Mouse (Mus musculus) midbrain, embryonic 12.5 days (tissue): ENCODE data around the gene Tpsab1. TPM values are rescaled to one million over a fixed set of nuclear protein-coding genes. Genes with fewer than 3 reads are reported as not detected.

ENCODE experiments used
- ATAC-seq: fragments of 200-750 bp; cut with Nextera tagmentation; 2 replicates; pipeline ENCODE4 v1.8.0; 2017; ENCODE audit warnings: low read depth, moderate TSS enrichment, moderate library complexity; ENCODE audit not compliant: low FRiP score
- H3K27ac ChIP-seq: fragments of 300-500 bp; sonication (generic); replicated peaks from 2 replicates; pipeline ENCODE4 v1.5.1; 2016; ENCODE audit warnings: mild to moderate bottlenecking
- H3K27me3 ChIP-seq: fragments of 300-500 bp; sonication (generic); 2 replicates; pipeline ENCODE4 v1.6.1; 2016; ENCODE audit warnings: mild to moderate bottlenecking
- H3K36me3 ChIP-seq: fragments of 300-500 bp; sonication (generic); 2 replicates; pipeline ENCODE4 v1.6.1; 2016
- H3K4me1 ChIP-seq: fragments of 300-500 bp; sonication (generic); 2 replicates; pipeline ENCODE4 v1.6.1; 2016
- H3K4me2 ChIP-seq: fragments of 300-500 bp; sonication (generic); replicated peaks from 2 replicates; pipeline ENCODE4 v1.6.1; 2016; ENCODE audit warnings: mild to moderate bottlenecking, moderate library complexity
- H3K4me3 ChIP-seq: fragments of 300-500 bp; sonication (generic); 2 replicates; pipeline ENCODE4 v1.5.1; 2016; ENCODE audit warnings: mild to moderate bottlenecking
- H3K9ac ChIP-seq: fragments of 300-500 bp; sonication (generic); replicated peaks from 2 replicates; pipeline ENCODE4 v1.6.1; 2016; ENCODE audit warnings: mild to moderate bottlenecking, moderate library complexity
- H3K9me3 ChIP-seq: fragments of 300-500 bp; sonication (generic); 2 replicates; pipeline ENCODE4 v1.6.1; 2016; ENCODE audit warnings: mild to moderate bottlenecking
- WGBS: fragments of 180-500 bp; shearing (Covaris S2); methylation state at CpG from one replicate; pipeline ENCODE4 v1.1.7; 2016; 5-methylcytosine and 5-hydroxymethylcytosine counted together
- polyA plus RNA-seq: library from polyadenylated mRNA; unstranded; fragments of >200 nt; fragmentation: Nextera tagmentation; extraction: Ambion mirVana; gene quantifications from 2 replicates; pipeline ENCODE4 v1.2.1, GENCODE M21; 2016

The Tpsab1 gene
- polyA plus RNA-seq, 1 experiment from 2014 or later: not detected

DNA sequence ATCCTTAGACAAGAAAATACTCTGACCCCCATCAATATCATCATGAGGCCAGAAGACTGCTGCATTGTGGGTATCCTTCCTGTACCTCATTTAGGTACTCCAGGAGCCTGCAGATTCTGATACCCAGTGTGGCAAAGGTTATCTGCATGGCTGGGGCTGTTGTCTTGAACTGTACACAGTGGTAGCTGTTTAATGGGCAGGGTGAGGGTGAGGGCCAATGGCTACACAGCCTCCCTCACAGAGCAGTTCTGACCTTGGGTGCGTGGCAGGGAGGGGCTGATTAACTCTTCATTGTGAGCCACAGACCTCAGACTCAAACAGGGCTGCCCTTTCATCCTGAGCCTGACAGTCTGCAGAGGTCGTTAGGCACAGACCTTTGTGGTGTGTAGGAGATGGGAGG is 22.4 kb downstream of the Tpsab1 start:
- H3K4me3 ChIP-seq: no peak overlapping the region
- H3K4me2 ChIP-seq: no peak overlapping the region
- ATAC-seq: no peak
- no peak overlapping the region for H3K27ac ChIP-seq
- WGBS: 22% methylated on average over 2 of the region's 2 CpGs
- peaks cover 7% of the 10 kb centered on the region; the same call in 1 of the 2 replicates for H3K27me3 ChIP-seq
- H3K9ac ChIP-seq: no peak overlapping the region
- no peaks in the 10 kb centered on the region for H3K4me1 ChIP-seq
- H3K36me3 ChIP-seq: no peaks in the 10 kb centered on the region
- H3K9me3 ChIP-seq: no peaks in the 10 kb centered on the region

DNA sequence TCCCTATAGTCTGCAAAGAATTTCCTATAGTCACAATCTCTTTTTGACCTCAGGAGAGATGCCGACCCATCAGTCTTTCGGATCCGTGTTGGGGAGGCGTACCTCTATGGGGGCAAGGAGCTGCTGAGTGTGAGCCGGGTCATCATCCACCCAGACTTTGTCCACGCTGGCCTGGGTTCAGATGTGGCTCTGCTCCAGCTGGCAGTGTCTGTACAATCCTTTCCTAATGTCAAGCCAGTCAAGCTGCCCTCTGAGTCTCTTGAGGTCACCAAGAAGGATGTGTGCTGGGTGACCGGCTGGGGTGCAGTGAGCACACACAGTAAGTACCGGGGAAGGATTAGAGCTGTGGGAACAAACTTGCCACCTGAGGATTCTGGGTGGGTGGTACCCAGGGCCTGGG is 24.5 kb downstream of the Tpsab1 start:
- no peak overlapping the region for H3K4me3 ChIP-seq
- H3K36me3 ChIP-seq: no peaks in the 10 kb centered on the region
- H3K27ac ChIP-seq: no peak overlapping the region
- H3K9me3 ChIP-seq: no peaks in the 10 kb centered on the region
- H3K27me3 ChIP-seq: peaks cover 7% of the 10 kb centered on the region; the same call in 1 of the 2 replicates
- H3K9ac ChIP-seq: no peak overlapping the region
- no peak overlapping the region for H3K4me2 ChIP-seq
- 91% methylated on average over 8 of the region's 8 CpGs for WGBS
- H3K4me1 ChIP-seq: no peaks in the 10 kb centered on the region
- no peak for ATAC-seq

DNA sequence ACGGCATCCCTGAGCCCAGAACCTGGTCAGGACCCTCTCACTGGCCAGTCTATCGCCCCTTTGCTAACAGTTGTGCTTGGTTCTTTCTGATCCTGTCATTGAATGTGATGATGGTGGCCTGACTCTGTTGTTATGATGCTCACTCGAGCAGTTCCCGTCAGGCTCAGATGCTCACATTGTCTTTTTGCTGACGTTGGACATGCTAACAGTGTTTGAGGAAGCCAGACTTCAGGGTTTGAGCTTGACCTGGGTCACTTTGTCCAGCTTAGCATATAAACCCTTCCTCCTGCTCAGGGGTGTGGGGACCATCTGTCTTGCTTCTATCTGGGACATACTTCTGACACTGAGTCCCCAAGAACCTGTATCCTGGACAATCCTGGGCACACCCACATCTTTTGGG is 27.0 kb downstream of the Tpsab1 start, which contains the start of gene Prss29:
Prss29 (plus strand) TSS at position 301 of the 400 bp plus-strand sequence.
- H3K9ac ChIP-seq: no peak within 1 kb of the TSS
- no peak within 1 kb of the TSS for H3K4me2 ChIP-seq
- no peak within 1 kb of the TSS for H3K27ac ChIP-seq
- H3K27me3 ChIP-seq: 0 out of 2 replicates have a peak, but pooled peaks cover under 1% of the 10 kb centered on the region
- no peaks in the 10 kb centered on the region for H3K4me1 ChIP-seq
- H3K9me3 ChIP-seq: no peaks in the 10 kb centered on the region
- no peak within 1 kb of the TSS for H3K4me3 ChIP-seq
- no peaks in the 10 kb centered on the region for H3K36me3 ChIP-seq
- no peak for ATAC-seq
- WGBS: 74% methylated on average over 5 of the region's 5 CpGs

DNA sequence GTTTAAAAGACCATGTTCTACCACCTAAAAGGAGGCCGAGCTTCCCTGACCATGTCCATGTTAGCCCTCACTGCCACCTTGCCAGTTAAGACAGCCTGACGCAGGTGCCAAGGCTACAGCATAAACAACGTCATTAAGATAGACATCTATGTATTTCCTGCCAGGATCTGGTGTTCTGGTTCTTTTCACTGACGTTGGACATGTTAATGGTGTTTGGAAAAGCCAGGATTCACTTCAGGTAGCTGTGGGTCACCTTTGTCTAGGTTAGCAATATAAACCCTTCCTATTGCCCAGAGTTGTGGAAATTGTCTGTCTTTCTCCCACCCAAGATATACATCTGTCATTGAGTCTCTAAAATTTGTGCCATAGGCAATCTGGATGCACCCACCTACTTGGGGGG is 37.0 kb downstream of the Tpsab1 start, which contains the start of gene Prss28:
Prss28 (plus strand) TSS at position 301 of the 400 bp plus-strand sequence.
- WGBS: 79% methylated on average over 4 of the region's 4 CpGs
- H3K4me3 ChIP-seq: no peak within 1 kb of the TSS
- H3K36me3 ChIP-seq: no peaks in the 10 kb centered on the region

DNA sequence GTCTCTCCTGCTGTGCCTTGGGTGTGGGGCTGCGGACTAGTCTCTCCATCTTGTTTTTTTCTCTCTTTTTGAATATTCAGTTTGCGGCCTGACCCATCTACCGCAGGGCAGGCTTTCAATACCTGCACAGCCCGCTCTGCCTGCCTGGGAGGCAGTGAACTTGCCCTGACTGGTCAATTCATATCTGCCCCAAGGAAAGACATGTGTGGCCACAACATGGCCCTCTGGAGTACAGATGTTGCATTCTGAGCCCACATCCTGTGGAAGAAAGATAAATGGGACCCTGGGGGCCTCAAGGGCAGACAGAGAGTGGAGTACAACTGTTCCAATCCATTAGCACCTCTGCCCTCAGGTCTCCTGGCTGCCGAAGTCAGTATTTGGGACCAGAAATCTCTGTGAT is 47.3 kb downstream of the Tpsab1 start, which contains the start of gene Prss34:
Prss34 (plus strand) TSS at position 301 of the 400 bp plus-strand sequence.
- Histone ChIP-seq H3K27ac (no peak within 1 kb of the TSS), H3K4me3 (no peak within 1 kb of the TSS), H3K27me3 (no peaks in the 10 kb centered on the region), H3K4me2 (no peak within 1 kb of the TSS), H3K9me3 (no peaks in the 10 kb centered on the region), H3K9ac (no peak within 1 kb of the TSS), H3K4me1 (no peaks in the 10 kb centered on the region), H3K36me3 (no peaks in the 10 kb centered on the region)
- 88% methylated on average over 5 of the region's 5 CpGs for WGBS
- ATAC-seq: no peak

More for the DNA sequence above, 37.0 kb downstream of the Tpsab1 start, which contains the start of gene Prss28:
- Histone ChIP-seq H3K9ac (no peak within 1 kb of the TSS), H3K4me2 (no peak within 1 kb of the TSS), H3K4me1 (no peaks in the 10 kb centered on the region), H3K27ac (no peak within 1 kb of the TSS), H3K27me3 (no peaks in the 10 kb centered on the region), H3K9me3 (no peaks in the 10 kb centered on the region)
- ATAC-seq: no peak

DNA sequence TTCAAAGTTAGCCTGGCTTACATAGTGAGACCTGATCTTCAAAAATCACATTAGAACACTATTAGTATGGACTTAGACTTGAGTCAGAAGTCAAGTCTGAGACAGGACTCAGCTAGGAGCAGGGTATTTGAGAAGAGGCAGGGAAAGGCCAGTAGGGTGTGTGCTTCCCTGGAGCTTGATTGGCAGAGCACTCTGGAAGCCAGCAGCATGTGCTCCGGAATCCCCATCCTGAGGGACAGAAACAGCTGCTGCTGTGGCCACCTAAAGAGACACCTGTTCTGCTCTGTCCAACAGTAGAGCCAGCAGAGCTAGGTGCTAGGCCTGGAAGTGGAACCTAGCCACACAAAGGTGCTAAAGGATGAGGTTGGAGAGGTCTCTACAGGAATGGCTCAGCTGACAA is 51.3 kb downstream of the Tpsab1 start:
- Histone ChIP-seq H3K27me3 (no peaks in the 10 kb centered on the region), H3K27ac (no peak overlapping the region), H3K4me3 (no peak overlapping the region), H3K36me3 (no peaks in the 10 kb centered on the region), H3K4me1 (no peaks in the 10 kb centered on the region), H3K9ac (no peak overlapping the region), H3K4me2 (no peak overlapping the region), H3K9me3 (no peaks in the 10 kb centered on the region)
- 69% methylated on average over 1 of the region's 1 CpGs for WGBS
- no peak for ATAC-seq

DNA sequence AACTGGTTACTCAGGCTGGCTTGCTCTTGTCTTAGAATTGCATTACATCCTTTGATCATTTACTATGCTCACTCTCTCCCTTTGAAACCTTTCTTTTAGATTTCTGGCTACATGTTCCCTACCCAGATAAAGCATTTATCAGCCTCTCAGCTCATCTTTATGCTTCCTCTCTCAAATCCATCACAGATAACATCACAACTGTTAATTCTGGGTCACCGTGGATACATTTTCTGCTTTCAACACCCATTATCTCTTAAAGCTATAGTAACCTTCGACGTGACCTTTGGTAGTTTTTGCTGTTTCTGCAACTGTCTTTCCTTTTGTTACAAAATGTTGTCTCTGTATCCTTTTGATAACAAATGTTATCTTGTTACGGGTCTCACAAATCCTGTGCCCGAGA is 51.9 kb downstream of the Tpsab1 start:
- no peak overlapping the region for H3K4me2 ChIP-seq
- H3K27me3 ChIP-seq: no peaks in the 10 kb centered on the region
- H3K4me1 ChIP-seq: no peaks in the 10 kb centered on the region
- 82% methylated on average over 5 of the region's 5 CpGs for WGBS
- no peaks in the 10 kb centered on the region for H3K36me3 ChIP-seq
- H3K9ac ChIP-seq: no peak overlapping the region
- no peak overlapping the region for H3K4me3 ChIP-seq
- no peak overlapping the region for H3K27ac ChIP-seq
- H3K9me3 ChIP-seq: no peaks in the 10 kb centered on the region
- ATAC-seq: no peak

Other genes with a start within 250 kb of the Tpsab1 start
- gene Telo2, start 229.6 kb downstream of the Tpsab1 start, polyA plus RNA-seq: 45.5 and 46.3 TPM in 2 replicates
- not detected in 2 replicates for gene Ptx4, start 224.8 kb downstream of the Tpsab1 start, polyA plus RNA-seq
- gene Clcn7, start 212.2 kb downstream of the Tpsab1 start, polyA plus RNA-seq: 26.8 and 28.7 TPM in 2 replicates
- not detected in 2 replicates for gene Ccdc154, start 183.1 kb downstream of the Tpsab1 start, polyA plus RNA-seq
- not detected in 2 replicates for gene Gm38655, start 170.1 kb downstream of the Tpsab1 start, polyA plus RNA-seq
- 33.4 and 33.6 TPM in 2 replicates for gene BC003965, start 161.0 kb downstream of the Tpsab1 start, polyA plus RNA-seq
- 10.0 and 10.9 TPM in 2 replicates for gene Unkl, start 157.2 kb downstream of the Tpsab1 start, polyA plus RNA-seq
- gene Gnptg, start 105.4 kb downstream of the Tpsab1 start, polyA plus RNA-seq: 66.8 and 68.4 TPM in 2 replicates
- 67.2 and 67.7 TPM in 2 replicates for gene Tsr3, start 105.4 kb downstream of the Tpsab1 start, polyA plus RNA-seq
- gene Baiap3, start 89.2 kb downstream of the Tpsab1 start, polyA plus RNA-seq: 4.2 and 4.6 TPM in 2 replicates
- 818 and 823 TPM in 2 replicates for gene Ube2i, start 70.9 kb downstream of the Tpsab1 start, polyA plus RNA-seq
- gene Prss34, start 47.2 kb downstream of the Tpsab1 start, polyA plus RNA-seq: not detected in 2 replicates
- gene Prss28, start 36.9 kb downstream of the Tpsab1 start, polyA plus RNA-seq: not detected in 2 replicates
- not detected in 2 replicates for gene Prss29, start 26.9 kb downstream of the Tpsab1 start, polyA plus RNA-seq
- gene Tpsb2, start 20.7 kb upstream of the Tpsab1 start, polyA plus RNA-seq: not detected in 2 replicates
- 0.22 and 0.92 TPM in 2 replicates for gene Tpsg1, start 23.7 kb upstream of the Tpsab1 start, polyA plus RNA-seq
- gene Cacna1h, start 88.2 kb upstream of the Tpsab1 start, polyA plus RNA-seq: 9.7 and 10.4 TPM in 2 replicates
- 0.14 and 0.22 TPM in 2 replicates for gene Tekt4, start 109.1 kb upstream of the Tpsab1 start, polyA plus RNA-seq
- 0.11 TPM in 1 of 2 replicates, not detected in the other for gene Sstr5, start 151.7 kb upstream of the Tpsab1 start, polyA plus RNA-seq
- 3.2 and 4.7 TPM in 2 replicates for gene Sox8, start 225.1 kb upstream of the Tpsab1 start, polyA plus RNA-seq
- 20.5 and 21.5 TPM in 2 replicates for gene Lmf1, start 233.5 kb upstream of the Tpsab1 start, polyA plus RNA-seq